Mouse (Mus musculus) ES-Bruce4 (cell line): Measurements from ENCODE around the gene Tlr12.

Experiments used
- CTCF ChIP-seq: IDR thresholded peaks from one replicate; pipeline ENCODE4 v1.8.1; 2011; ENCODE audit warnings: low read depth, low read length
- EP300 ChIP-seq: IDR thresholded peaks from 2 replicates; pipeline ENCODE4 v1.6.1; 2011; ENCODE audit warnings: low read depth, low read length; ENCODE audit not compliant: insufficient read depth

DNA sequence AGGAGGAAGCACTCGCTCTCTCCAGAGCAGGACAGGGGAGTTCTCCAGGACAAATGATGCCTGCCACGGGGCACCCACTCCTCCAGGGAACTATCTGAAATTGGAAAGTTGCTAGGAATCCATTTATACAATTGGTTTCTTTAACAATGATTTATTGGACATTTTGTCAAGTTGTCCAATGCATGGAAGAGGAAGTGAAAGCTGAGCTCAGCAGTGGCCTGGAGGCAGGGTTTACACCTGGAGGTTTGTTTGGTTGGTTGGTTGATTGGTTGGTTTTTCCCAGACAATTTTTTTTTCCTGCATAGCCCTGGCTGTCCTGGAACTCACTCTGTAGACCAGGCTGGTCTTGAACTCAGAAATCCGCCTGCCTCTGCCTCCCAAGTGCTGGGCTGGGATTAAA lies 45.6 kb upstream of the Tlr12 start:
- TF ChIP-seq CTCF (no peak), EP300 (no peak)
